Mouse (Mus musculus): ENCODE data around the gene Vangl2. TPM values are rescaled to one million over a fixed set of nuclear protein-coding genes. Genes with fewer than 3 reads are reported as not detected.

Gene Vangl2
- polyA plus RNA-seq, 1 experiment: 2.2 TPM

DNA sequence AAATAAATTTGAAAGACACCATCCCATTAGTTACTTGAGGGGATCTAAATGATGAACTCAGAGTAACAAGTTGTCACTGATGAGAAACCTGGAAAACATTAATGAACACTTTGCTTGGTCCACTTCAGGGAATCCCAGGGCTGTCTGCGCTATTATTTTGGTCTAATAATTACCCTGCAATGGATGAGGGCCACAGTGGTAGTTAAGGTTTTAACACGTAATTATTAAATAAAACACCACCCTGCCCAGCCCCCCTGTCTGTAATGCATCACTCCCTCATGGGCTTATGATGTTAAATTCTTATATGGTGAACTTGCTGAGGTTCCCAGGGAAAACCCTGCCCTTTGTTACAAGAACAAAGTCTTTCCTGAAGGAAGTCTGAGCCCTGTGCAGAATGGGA lies 36.4 kb downstream of the Vangl2 start:
- 89% methylated on average over 2 of the region's 2 CpGs for WGBS
- Histone ChIP-seq H3K4me3 (replicated peaks; ENCODE audit: control insufficient read depth, low read depth, low read length) (no peak overlapping the region), H3K27ac (ENCODE audit: control insufficient read depth, insufficient read depth, low read depth, low read length, poor library complexity) (no peak overlapping the region), H3K4me1 (ENCODE audit: control insufficient read depth, insufficient read depth, low read length) (peaks cover 1% of the 10 kb centered on the region; the same call in 1 of the 2 replicates)
- TF ChIP-seq CTCF (IDR thresholded peaks at IDR 0.05; ENCODE audit: control insufficient read depth, insufficient read depth, low read length) (no peak), POLR2A (IDR thresholded peaks at IDR 0.05; ENCODE audit: borderline replicate concordance, control insufficient read depth, low read depth, low read length) (no peak)

DNA sequence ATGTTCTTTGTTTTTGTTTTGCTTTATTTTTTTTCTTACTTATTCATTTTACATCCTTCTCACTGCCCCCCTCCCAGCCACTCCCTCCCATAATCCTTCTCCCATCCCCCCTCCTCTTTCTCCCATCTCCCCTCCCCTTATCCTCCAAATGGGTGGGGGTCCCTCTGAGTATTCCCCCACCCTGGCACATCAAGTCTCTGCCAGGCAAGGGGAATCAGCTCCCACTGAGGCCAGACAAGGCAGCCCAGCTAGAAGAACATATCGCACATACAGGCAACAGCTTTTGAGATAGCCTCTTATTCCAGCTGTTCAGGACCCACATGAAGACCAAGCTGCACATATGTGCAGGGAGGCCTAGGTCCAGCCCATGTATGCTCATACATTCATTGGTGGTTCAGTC lies 44.1 kb downstream of the Vangl2 start:
- 79% methylated on average over 1 of the region's 1 CpGs for WGBS
- no peak for TF ChIP-seq CTCF (IDR thresholded peaks at IDR 0.05; ENCODE audit: control insufficient read depth, insufficient read depth, low read length)
- TF ChIP-seq POLR2A (IDR thresholded peaks at IDR 0.05; ENCODE audit: borderline replicate concordance, control insufficient read depth, low read depth, low read length): no peak
- H3K4me3 ChIP-seq (replicated peaks; ENCODE audit: control insufficient read depth, low read depth, low read length): no peak overlapping the region
- no peaks in the 10 kb centered on the region for H3K4me1 ChIP-seq (ENCODE audit: control insufficient read depth, insufficient read depth, low read length)
- H3K27ac ChIP-seq (ENCODE audit: control insufficient read depth, insufficient read depth, low read depth, low read length, poor library complexity): no peak overlapping the region

DNA sequence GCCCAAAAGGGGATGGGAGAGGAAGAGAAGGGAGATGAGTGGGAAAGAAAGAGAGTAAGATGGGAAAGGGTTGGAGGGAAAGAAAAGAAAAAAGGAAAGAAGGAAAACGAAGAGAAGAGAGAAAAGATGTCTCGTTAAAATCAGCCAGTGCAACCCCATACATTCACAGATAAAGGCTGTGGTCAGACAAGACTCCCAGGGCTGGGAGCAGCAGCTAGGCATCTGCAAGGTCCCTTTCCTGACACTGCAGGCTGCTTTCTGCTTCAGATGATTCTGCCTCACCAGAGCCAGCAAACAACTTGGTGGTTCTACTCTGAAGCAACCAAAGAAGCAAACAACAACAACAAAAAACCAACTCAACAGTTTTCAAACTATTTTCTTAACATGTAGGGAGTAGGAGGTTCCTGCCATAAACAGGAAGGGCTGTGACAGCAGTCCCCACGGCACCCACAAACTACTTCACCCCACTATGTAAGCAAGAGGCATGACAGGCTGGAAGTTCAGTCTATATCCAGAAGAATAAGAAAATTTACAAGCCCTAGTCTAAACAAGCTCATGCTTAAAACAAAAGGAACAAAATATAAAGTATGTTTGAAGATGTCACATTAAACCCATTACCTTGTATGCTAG lies 44.8 kb downstream of the Vangl2 start:
- Histone ChIP-seq H3K4me1 (ENCODE audit: control insufficient read depth, insufficient read depth, low read length) (no peaks in the 10 kb centered on the region), H3K4me3 (replicated peaks; ENCODE audit: control insufficient read depth, low read depth, low read length) (no peak overlapping the region), H3K27ac (ENCODE audit: control insufficient read depth, insufficient read depth, low read depth, low read length, poor library complexity) (no peak overlapping the region)
- TF ChIP-seq CTCF (IDR thresholded peaks at IDR 0.05; ENCODE audit: control insufficient read depth, insufficient read depth, low read length) (no peak), POLR2A (IDR thresholded peaks at IDR 0.05; ENCODE audit: borderline replicate concordance, control insufficient read depth, low read depth, low read length) (no peak)
- 12% methylated on average over 3 of the region's 3 CpGs for WGBS

DNA sequence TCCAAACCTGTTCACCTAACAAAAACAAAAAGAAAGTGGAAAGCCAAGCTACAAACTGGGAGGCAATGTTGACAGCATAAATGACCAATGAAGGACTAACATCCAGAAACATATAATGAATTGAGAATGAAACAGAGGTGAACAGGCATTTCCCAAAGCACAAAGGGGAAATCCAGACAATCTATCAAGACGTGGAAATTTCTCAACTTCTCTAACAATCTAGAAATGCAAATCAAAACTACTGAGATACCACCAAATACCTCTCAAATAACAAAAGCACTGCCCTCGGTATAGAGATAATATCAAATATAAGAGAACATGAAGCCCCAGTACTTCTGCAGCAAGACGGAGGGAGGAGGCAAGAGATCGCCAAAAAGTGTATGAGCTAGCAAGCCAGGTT lies 45.5 kb downstream of the Vangl2 start:
- 61% methylated on average over 4 of the region's 4 CpGs for WGBS

DNA sequence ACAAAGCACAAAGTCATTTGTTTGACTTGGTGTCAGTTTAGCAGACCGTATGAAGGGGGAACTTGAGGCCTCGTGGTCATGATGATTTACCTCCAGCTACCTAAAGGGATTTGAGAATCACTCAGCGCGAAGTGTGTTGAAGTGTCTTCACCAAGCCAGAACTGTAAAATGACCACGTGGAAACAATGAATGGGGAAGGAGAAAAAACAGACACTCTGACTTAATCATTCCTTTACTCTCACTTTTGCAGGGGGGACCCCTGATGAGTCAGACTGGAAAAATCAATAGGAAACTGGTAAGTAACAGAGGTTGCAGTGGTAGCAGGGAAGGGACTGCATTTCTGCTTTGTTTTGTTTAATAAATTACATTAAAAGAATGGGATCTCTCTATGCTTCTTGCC lies 46.1 kb downstream of the Vangl2 start:
- TF ChIP-seq POLR2A (IDR thresholded peaks at IDR 0.05; ENCODE audit: borderline replicate concordance, control insufficient read depth, low read depth, low read length): no peak
- TF ChIP-seq CTCF (IDR thresholded peaks at IDR 0.05; ENCODE audit: control insufficient read depth, insufficient read depth, low read length): no peak
- Histone ChIP-seq H3K27ac (ENCODE audit: control insufficient read depth, insufficient read depth, low read depth, low read length, poor library complexity) (no peak overlapping the region), H3K4me1 (ENCODE audit: control insufficient read depth, insufficient read depth, low read length) (no peaks in the 10 kb centered on the region), H3K4me3 (replicated peaks; ENCODE audit: control insufficient read depth, low read depth, low read length) (no peak overlapping the region)
- 43% methylated on average over 5 of the region's 5 CpGs for WGBS

More for the DNA sequence above, 45.5 kb downstream of the Vangl2 start:
- H3K4me1 ChIP-seq (ENCODE audit: control insufficient read depth, insufficient read depth, low read length): no peaks in the 10 kb centered on the region
- TF ChIP-seq CTCF (IDR thresholded peaks at IDR 0.05; ENCODE audit: control insufficient read depth, insufficient read depth, low read length) (no peak), POLR2A (IDR thresholded peaks at IDR 0.05; ENCODE audit: borderline replicate concordance, control insufficient read depth, low read depth, low read length) (no peak)
- no peak overlapping the region for H3K27ac ChIP-seq (ENCODE audit: control insufficient read depth, insufficient read depth, low read depth, low read length, poor library complexity)
- no peak overlapping the region for H3K4me3 ChIP-seq (replicated peaks; ENCODE audit: control insufficient read depth, low read depth, low read length)

DNA sequence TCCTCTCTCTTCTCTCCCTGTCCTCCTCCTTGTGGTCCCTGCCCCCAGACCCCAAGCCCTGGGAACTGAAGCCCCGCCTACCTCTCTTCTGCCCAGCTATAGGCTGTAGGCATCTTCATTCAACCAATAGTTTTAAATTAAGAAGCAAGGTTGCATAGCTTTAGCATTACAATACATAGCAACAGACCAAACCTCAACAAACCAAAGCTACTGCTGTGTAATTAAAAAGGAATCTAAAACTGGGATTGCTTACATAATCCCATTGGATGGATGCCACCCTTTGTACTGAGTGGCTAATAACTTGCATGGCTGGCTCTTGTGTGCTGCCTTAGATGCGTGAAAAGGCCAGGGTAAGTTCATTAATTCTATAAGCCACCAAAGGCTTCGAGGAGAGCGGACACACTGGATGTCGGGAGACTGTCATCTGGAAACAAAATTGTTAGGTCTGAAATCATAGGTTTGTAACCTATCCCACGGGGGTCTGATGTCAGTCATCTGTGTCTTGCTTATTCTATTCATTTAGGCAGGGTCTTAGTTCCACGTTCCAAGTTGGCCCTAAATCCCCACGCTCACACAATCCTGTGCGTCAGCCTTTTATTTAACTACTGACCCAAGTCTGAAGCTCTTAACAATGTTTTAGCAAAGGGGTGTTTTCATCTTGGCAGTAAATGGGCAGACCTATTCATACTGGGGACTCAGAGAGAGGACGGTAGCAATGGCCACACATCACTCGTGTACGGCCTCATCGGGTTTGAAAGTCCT lies 48.1 kb downstream of the Vangl2 start:
- Histone ChIP-seq H3K4me3 (replicated peaks; ENCODE audit: control insufficient read depth, low read depth, low read length) (no peak overlapping the region), H3K4me1 (ENCODE audit: control insufficient read depth, insufficient read depth, low read length) (no peaks in the 10 kb centered on the region), H3K27ac (ENCODE audit: control insufficient read depth, insufficient read depth, low read depth, low read length, poor library complexity) (no peak overlapping the region)
- no peak for TF ChIP-seq POLR2A (IDR thresholded peaks at IDR 0.05; ENCODE audit: borderline replicate concordance, control insufficient read depth, low read depth, low read length)
- TF ChIP-seq CTCF (IDR thresholded peaks at IDR 0.05; ENCODE audit: control insufficient read depth, insufficient read depth, low read length): no peak
- 86% methylated on average over 13 of the region's 13 CpGs for WGBS

DNA sequence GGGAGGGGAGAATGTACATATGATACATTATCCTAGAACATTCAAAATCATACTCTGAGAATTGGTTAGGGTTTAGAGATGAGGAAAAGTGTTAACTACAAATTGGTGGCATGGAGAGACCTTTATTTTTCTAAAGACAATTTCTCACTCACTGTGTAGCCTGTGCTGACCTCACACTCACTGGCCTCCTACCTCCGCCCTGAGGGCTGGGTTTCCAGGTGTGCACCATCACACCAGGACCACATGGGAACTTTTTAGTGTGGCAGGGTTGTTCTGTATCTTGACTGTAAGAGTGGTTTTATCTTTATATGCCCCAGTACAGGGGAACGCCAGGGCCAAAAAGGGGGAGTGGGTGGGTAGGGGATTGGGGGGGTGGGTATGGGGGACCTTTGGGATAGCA lies 50.4 kb downstream of the Vangl2 start:
- 92% methylated on average over 2 of the region's 2 CpGs for WGBS
- Histone ChIP-seq H3K4me3 (replicated peaks; ENCODE audit: control insufficient read depth, low read depth, low read length) (no peak overlapping the region), H3K27ac (ENCODE audit: control insufficient read depth, insufficient read depth, low read depth, low read length, poor library complexity) (no peak overlapping the region), H3K4me1 (ENCODE audit: control insufficient read depth, insufficient read depth, low read length) (no peaks in the 10 kb centered on the region)
- TF ChIP-seq CTCF (IDR thresholded peaks at IDR 0.05; ENCODE audit: control insufficient read depth, insufficient read depth, low read length) (no peak), POLR2A (IDR thresholded peaks at IDR 0.05; ENCODE audit: borderline replicate concordance, control insufficient read depth, low read depth, low read length) (no peak)

DNA sequence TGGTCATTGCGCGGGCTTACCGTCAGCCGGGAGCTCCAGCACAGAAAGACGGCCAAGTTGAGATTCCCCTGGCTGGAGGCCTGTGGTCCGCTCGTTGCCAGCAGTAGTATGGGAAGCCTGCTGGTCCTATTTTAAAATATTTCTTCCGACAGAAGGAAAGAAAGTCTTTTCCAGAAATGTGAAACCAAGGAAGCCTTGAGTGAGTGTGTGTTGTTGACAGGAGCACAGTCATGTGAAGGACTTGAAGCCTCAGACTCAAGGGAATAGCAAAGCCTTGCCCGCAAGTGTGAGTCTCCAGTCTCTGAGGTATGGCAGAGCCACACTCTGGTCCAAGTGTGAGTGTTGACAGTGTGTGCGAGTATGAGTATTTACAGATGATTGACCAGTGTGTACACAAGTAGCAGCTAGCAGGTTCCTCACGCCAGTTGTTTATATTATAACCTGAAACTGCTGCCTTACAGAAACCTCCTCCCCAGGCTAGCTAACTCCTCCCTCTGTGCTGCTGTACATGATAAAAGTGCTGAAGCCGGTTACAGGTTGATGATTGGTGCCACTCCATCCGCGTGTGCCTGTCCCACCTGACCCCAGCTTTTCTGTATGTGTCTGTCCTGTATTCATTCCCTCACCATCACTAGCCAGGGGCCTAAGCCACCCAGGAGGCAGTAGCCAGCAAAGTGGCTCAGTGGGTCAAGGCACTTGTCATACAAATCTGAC lies 51.3 kb downstream of the Vangl2 start:
- Histone ChIP-seq H3K4me3 (replicated peaks; ENCODE audit: control insufficient read depth, low read depth, low read length) (no peak overlapping the region), H3K27ac (ENCODE audit: control insufficient read depth, insufficient read depth, low read depth, low read length, poor library complexity) (no peak overlapping the region), H3K4me1 (ENCODE audit: control insufficient read depth, insufficient read depth, low read length) (no peaks in the 10 kb centered on the region)
- WGBS: 89% methylated on average over 14 of the region's 14 CpGs
- TF ChIP-seq POLR2A (IDR thresholded peaks at IDR 0.05; ENCODE audit: borderline replicate concordance, control insufficient read depth, low read depth, low read length) (no peak), CTCF (IDR thresholded peaks at IDR 0.05; ENCODE audit: control insufficient read depth, insufficient read depth, low read length) (no peak)
